Mouse (Mus musculus): Measurements from ENCODE around the gene Mctp2. TPM values are rescaled to one million over a fixed set of nuclear protein-coding genes. Genes with fewer than 3 reads are reported as not detected.

The Mctp2 gene
- total and polyA plus RNA-seq, 3 experiments = 0.59 to 1.1 (median 0.78) TPM

DNA sequence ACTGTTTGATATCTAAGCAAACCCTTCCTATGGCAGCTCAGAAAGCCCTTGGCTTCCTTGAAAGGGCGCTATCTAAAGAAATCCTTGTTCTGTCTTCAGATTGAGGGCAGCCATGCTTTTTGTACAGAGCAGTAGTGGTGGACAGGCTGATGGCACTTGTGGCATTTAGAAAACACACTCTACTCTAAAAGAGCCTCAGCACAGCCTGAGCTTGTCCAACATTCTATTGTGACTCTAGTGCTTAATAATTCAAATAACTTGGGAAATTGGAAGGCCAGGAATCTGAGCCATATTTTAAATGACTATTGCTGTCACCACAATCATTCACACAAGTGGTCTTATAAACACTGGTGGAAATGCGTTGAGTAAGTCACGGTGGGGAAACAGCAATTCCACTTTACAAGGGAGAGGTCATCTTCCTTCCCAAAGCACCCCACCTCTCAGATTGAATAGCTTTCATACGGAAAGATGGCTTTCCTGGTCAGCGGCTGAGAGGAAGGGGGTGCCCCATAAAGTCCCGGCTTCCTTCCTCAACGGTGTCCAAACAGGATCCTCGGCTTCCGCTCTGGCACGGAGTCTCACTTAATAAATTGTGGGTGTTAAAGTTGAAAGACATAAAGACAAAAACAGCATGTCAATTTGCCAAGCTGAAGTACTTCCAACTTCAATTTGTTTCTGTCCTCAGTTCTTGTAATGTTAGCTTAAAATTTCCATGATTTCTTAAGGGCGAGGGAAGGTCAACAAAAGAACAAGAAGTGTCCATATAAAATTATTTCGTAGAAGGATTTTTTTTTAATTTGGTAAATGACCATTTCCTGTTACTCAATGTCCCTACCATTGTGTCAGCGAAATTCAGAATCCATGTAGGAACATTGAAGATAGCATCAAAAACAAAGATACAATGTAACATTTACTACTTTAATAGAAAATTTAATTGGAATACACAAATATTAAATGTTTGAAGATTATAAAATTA, 140.4 kb downstream of the Mctp2 start:
- peak; percentile 72 for DNase-seq

DNA sequence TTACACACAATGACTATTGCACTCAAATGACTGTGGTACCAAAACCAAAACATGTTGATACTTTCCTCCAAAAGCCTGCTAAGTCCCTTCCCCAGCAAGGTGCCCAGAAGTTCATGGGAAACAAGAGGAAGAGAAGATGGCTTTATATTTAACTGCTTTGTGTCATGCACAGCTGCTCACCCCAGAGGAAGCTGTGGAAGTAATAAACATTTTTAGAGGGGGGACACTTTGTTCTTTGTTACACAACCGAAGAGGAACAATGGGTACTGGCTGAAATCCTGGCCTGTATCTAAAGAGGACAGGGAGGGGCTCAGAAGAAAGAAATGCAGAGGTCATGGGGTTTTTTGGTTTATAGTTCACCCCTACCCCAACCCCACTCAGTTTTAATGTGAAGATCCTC, 144.2 kb downstream of the Mctp2 start:
- DNase-seq = no peak

DNA sequence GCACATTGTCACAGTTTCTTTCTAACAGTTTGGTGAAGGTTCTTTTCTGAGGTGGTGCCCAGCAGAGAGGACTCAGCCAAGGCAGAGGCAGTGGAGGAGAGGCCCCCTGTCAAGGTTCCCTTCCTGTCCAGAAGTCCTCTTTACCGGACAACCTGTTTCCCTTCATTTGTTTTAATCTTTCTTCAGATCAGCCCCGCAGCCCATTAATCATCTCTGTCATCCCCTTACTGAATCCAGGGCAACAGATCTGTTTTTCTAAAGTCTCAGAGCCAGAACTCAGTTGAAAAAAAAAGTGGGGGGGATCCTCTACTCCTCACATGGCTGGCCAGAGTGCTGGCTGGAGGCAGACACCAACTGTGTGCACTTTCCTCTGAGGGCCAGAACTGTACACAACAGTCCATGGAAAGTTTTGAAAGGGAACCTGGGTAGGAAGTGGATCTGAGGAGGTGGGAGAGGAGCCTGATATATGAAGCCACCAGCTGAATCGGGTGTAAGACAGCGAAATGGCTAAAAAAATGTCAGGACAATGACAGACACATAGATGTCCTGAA, 146.8 kb downstream of the Mctp2 start:
- DNase-seq = no peak

DNA sequence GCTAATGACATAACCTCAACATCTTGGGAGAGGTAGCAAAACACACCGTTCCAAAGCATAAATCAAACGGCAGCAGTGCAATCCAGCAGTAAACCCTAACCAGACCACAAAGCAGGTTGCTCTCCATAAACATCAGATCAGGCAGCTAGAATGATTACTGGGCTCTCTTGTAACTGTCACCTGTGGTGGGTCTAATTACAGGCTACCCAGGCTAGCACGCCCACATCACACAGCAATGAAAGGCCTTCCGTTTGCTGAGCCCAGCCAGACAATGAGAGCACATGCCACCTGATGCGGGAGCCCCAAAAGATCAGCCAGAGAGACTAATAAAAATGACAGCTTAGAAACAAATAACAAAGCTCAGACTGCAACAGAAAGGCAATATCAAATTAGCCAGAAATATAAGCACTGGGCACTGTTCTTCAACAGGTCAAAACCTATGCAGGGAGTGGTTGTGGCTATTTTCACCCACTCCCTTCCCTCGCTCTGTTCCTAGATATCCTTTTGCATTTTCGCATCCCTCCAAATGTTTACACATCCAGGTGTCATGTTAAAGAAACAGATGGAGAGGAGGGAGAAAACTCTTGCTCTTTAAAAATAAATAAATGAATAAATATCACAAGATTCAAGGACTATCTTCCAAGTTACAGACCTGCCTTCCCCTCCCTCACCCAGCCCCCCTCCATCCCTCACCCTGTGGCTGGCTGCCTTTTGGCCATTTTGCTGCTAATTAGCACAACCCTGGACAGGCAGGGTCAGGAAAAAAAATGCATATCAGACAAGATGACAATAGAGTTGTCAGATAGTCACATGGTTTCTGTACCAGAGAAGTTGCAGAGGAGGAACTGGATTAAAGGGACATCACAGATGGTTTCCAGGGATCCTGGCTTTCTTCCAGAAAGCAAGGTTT, 155.4 kb downstream of the Mctp2 start:
- no peak for DNase-seq

DNA sequence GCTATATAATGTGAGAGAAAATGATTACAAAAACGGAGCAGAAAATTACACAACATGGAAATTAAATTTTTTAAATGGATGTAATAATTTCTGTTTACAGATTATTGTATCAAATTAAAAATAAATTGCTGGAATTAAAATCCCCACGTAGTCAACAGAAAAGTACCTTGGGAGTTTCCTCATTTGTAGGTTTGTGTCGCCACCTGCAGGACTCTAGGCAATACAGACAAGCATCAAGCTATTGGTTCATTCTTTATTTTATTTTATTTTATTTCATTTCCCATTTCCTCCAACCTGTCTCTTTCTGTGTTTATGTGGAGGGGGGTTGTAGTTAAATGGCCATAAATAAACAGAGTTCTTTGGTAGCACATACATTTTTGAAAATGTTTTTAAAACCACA, 157.3 kb downstream of the Mctp2 start:
- DNase-seq = peak; percentile 14

DNA sequence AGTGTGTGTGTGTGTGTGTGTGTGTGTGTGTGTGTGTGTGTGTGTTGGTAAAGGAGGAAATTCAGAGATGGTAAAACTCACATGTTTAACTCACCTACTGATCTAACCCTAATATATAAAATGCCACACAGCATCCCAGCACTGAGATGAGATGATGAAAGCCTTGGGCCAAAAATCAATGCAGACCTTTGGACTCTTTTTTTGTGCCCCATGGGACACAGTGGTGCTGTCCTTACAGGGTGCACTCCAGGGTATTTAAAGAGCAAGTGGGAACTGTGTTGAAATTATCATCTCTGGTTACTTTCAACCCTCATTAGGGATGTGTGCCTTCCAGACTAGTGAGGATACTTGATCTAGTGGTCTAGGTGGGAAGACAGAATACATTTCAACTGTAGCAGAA, 159.6 kb downstream of the Mctp2 start:
- no peak for DNase-seq

DNA sequence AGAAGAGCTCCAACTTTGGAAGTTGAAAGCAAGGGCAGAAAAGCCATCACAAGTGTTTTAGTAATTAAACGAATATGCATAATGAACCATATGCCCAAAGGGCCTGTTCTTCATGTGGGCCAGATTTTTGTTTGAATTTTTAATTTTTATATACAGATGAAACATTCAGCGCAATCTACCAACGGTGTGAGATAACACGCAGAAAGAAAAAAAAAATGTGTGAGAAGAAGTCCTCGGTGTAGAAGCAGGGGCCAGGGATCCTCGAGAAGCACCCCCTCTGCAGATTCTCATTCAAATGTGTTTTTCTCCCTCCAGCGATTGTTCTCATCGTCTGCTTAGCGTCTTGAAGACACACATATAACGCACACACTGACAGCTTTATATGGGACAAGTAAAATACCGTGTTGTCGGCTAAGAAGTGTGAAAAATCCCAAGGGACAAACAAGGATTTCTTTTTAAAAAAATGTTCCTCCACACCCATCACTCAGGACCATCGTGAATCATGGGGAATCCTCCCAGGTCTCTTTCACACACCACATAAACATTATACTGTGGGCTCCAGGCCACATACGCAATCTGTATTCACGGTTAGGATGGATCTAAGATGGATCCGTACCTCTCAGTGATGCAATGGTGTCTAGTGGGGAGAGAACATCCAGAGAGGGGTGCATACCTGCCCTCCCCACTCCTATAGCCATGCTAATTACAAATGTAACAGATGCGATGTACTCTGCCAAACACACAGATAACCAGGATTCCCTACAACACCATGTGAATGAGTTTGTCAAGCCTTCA, 160.5 kb downstream of the Mctp2 start:
- no peak for DNase-seq

DNA sequence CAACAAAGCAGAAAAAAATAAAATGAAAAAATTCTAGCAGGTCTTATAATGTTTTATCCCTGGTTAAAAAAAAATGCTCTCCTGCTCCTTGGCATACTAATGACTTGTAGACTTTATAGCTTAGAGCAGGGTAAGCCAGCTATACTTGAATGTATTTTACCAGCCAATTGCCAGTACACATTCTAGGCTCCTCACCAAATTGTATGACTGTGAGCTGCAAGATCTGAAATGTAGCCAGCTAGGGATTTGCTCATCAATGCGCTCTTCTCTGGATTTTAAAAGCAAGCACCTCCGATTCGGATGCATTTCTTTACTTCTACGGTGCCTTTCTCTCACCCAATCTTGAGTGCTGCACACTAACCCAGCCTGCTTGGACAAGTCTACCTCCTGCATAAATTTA, 167.7 kb downstream of the Mctp2 start:
- no peak for DNase-seq

DNA sequence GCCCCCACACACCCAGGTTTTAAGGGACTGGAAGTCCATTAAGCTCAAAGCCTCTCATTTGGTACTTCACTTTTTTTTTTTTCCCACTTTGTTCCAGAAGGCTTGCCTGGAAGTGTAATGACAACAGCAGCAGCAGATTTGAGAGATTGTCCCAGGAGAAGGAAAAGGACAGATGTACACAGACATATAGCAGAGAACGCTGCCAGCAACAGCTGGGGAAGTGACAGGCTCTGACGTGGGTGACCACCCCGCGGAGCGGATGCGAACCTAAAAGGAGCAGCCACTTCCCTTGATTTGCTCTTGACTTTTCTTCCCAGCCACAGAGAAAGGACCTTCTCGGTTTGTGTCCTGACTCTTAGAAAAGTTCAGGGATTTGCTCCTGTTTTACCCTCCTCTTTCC, 185.4 kb downstream of the Mctp2 start:
- no peak for DNase-seq

DNA sequence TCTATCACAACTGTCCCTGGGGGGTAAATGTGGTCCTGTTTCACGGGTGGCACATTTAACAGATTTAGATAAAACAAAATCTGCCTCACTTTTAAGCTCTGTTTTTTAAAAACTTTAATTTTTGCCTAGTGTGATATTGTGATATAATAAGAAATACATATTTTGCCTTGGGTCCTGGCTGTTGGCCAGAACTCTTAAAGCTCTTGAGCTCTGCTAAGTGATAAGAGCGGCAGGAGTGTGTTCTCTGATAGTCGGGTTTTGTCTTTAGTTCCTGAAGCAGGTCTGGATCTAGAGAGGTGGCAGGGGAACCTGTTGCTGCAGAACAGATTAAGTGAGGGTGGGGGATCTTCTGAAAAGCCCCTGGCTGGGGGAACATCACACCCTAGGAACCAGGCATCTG, 186.7 kb downstream of the Mctp2 start:
- DNase-seq = no peak

DNA sequence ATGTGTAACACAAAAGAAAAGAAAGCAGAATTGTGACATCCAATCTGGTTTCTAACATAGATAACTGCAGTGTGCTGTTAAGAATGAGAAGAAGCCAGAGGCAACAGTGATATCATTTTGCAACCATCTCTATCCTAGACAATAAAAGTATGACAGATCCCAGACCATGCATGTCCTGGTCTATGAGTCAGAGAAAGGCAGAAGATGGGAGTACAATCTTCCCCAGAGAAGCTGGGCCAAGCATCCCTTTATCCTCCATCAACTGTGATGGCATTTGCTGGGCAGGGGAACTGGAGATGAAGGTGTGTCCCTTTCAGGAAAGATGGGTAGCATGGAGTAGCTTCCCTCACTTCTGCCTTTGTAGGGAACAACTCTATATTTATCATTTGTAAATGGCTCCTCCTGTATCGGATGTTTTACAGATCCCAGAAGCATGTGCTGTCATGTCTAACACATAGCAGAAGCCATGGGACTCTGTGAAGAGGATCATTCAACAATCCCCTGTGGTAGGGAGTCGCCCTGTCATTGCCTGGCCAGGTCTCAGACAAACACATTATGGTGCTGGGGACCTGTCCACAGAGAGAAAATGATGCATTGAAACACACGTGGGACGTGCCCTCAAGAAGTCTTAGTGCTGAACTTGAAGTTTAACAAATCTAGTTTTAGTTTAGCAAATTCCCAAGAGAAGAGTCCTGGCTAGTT, 188.9 kb downstream of the Mctp2 start:
- DNase-seq = no peak

DNA sequence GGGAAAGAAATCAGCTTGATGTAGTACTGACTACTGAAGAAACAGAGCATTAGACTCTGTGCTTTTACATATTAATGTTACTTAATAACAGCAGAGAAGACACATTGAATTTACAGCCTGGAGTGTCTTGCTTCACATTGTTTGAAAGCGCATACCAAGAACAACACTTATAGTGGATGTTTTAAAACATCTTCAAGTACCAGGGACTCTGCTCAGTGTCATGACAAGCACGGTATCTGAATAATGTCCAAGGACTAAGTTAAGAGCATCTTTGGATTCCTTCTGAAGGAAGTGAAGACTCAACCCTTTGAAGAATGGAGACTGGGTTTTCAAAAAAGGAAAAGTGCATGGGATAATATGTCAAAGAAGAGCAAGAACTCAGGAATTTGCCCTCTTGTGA, 191.3 kb downstream of the Mctp2 start:
- no peak for DNase-seq

DNA sequence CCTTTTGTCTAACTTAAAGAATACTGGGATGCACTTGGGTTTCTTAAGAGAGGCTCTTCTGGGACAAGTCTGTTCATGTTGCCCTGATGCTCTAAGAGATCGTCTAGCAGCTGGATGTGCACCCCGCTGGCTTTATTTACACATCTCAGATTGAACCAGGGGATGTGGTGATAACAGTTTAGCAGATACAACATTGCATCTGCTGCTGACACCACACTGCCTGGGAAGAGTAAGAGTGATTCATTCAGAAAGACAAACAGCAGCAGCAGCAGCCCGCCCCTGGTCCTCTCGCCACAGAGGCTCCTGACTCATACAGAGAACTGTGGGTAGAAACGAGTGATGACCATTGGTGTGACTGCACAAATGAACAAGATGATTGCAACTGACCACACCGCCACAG, 195.8 kb downstream of the Mctp2 start:
- no peak for DNase-seq

DNA sequence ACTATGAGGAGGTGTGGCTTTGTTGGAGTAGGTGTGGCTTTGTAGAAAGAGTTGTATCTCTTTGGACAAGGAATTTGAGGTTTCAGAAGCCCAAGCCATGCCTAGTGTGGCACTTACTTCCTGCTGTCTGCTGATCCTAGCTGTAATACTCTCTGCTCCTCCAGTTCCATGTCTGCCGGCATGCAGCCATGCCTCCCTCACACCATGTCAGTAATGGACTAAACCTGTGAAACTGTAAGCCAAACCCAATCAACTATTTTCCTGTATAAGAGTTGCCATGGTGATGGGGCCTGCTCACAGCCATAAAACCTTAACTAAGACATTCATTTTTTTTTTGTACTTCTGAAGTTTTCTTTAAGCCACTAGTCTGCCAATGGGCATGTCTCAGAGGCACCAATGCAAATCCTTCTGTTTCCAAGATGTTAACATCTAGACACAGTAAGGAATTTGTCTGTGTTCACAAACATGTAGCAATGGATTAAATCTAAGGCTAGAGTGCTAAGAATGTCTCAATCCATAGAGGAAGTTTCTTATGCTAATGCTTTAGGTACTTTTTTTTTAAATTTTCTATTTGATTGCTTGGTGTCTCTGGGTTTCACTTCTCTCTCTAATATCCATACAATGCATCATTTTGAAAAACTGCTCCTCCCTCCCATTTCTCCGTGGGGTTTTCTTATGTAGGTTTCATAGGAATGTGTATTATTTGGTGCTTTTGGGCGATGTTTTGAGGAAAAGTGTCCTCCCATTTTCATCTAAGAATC, 197.6 kb downstream of the Mctp2 start:
- no peak for DNase-seq

DNA sequence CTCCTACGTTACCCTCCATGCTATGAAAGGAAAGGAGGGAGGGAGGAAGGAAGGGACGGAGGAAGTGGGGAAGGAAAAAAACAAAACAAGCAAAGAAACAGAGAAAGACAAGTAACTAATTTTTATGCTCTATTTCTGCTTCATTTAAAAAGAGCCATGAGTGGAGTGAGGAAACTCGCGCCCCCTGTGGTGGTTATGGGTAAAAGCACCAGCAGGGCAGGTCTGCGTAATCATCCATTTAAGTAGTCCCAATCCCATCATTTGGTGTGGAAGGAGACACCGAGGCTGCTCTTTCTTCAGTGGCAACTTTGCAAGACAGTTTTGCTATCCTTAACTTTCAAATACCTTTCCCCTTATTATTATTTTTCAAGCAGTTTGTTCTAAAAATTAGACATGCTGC, 202.2 kb downstream of the Mctp2 start:
- DNase-seq = no peak

DNA sequence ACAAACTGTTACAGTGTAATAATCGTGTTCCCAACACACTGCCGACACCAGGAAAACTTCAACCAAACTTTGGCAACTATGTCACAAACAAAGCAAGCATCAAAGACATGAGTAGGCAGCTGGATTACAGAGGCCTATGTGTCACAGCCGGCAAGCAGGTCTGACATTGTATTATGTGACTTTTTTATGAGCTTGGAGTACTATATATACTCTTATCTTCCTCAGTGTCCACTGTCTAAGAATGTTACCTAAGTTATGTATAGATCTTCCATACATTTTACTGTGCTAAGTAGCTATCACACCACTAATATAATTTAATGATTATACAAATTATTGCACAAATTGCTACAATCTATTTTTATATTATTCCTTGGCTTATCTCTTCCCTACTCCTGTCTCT, 202.8 kb downstream of the Mctp2 start:
- no peak for DNase-seq

DNA sequence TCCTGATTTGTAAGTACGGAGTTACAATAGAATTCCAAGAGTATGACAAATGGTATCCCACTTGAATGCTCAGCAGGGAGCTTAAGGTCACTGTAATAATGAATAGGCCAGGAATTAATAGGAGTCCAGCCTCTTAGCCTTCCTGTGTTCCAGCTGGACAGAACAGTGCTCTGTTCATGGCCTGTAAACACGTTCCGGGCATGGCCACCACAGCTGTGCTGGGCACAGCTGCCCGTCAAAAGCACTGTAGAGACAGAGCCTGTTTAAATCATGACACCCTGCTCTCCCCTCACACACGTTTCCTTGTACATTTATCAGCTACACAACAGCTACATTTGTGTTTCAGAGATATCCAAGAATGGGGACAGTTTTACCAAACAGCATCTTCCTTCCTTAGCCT, 205.7 kb downstream of the Mctp2 start:
- DNase-seq = no peak

DNA sequence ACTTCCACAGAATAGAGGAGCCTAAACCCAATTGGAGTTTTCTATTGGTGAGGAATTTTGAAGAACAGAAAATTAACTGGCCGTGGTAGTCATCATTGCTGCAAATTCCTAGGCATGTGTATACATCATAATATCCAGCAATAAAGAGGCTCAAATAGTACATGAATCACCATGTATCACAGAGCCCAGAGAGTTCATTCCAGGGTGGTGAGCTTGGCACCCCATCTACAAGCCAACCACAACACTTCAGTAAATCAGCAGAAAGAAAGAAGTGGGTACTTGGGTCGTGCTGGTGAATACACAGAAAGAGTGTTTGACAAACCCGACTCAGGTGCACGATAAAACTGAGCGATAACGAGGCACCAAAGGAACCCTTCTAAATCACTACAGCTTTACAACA, 207.8 kb downstream of the Mctp2 start:
- no peak for DNase-seq

DNA sequence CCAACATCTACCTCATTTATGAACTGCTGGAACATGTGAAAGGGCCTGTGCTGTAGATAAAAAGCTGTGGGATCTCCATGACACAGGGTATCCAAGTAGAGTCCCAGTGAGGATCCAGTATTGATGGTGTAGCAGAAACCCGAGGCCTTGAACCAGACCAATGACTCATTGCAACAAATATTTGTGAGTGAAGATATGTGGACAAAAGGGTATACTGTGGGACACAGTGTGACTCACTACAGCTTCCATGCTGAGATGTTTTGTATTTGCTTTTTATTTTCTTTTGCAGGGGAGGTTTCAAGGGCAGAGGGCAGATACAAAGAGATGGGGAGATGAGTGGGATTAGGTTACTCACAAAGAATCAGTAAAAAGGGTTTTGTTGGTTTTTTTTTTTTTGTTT, 209.4 kb downstream of the Mctp2 start:
- no peak for DNase-seq

DNA sequence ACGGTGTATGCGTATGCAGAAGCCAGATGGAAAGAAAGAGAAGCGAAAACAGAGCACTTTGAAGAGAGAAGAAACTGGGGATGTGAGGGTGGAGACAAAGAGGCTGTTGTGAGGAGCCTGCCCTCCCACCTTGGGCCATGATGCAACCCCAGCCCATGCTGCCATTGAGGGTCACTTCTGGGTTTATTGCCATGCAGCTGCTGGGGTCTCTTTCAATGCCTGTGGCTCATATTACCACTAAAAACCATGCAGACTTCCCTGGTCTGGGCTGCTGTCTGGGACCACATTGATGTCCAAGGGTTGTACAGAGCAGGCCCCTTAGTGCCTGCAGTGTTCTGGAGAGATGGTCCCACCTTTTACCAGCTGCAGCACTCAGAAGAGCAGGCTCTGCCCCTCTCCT, 210.0 kb downstream of the Mctp2 start:
- DNase-seq = no peak
